10 mouse cellular contexts compared by ENCODE assay signal in the genomic region with DNA sequence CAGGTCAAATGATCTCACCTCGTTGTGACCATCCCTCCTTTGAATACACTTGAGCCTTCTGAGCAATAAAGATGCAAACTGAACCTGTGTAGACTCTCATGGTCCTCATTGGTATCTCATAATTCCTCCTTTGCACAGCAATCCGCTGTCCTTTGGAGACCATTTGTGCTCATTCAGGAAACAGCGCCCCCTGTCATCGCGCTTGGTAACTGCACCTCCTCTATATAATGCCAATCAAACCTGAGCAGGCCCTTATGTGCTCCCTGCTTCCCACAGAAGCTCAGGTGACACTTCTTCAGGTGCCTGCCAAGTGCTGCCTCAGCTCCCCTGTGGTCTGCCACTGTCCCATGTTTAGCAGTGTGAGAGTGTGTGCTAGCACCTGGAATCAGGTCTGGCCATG. TPM values are rescaled to one million over a fixed set of nuclear protein-coding genes. Genes with fewer than 3 reads are reported as not detected.
DNase-seq lines count a peak whose midpoint lies in the region; ATAC-seq lines count a peak whose summit lies in the region.
"Had no signal": no experiment of that assay in that cellular context is flagged by ENCODE, and none has a peak within 500 bp of the region (broad histone marks: within the 10 kb centered on the region; RNA-seq: fewer than 3 reads in every experiment).

No protein-coding gene starts in this region.

- DNase-seq in hindbrain, embryonic 14.5 days (ENCODE audit: low spot score) = peak; percentile 34
- DNase-seq in 3T3-L1 (ENCODE audit: low read depth, low spot score) (peak; percentile 28), ES-CJ7 (ENCODE audit: low read depth, low spot score) (peak; percentile 28)
- peak; percentile 5 for DNase-seq in retina, postnatal 7 days (ENCODE audit: low read depth, low spot score)
- DNase-seq in cerebellum, adult 11-12 months = no peak
- no peak for DNase-seq in frontal cortex, postnatal 14 days (ENCODE audit: low spot score in 2 of 2)

- 25% methylated on average over 5 of the region's 5 CpGs for WGBS in hindbrain, embryonic 14.5 days
- WGBS in hindbrain, embryonic 12.5 days = 40% methylated on average over 5 of the region's 5 CpGs

- no peak overlapping the region for H3K27ac ChIP-seq in hindbrain, embryonic 14.5 days
- H3K27ac ChIP-seq in hindbrain, embryonic 12.5 days = no peak overlapping the region

- ATAC-seq in hindbrain, embryonic 14.5 days (ENCODE audit: low FRiP score) = no peak
- no peak for ATAC-seq in hindbrain, embryonic 12.5 days (ENCODE audit: low FRiP score)
- ATAC-seq in erythroblast, adult 5-6 weeks (replicated peaks; ENCODE audit: low FRiP score, poor library complexity, severe bottlenecking) = 0 out of 2 replicates have a peak, but pooled peaks have one; percentile 37

- H3K9ac ChIP-seq in hindbrain, embryonic 14.5 days = no peak overlapping the region
- H3K9ac ChIP-seq in hindbrain, embryonic 12.5 days = no peak overlapping the region

- no peak overlapping the region for H3K4me3 ChIP-seq in hindbrain, embryonic 14.5 days (replicated peaks; ENCODE audit: low read length)
- H3K4me3 ChIP-seq in hindbrain, embryonic 12.5 days = no peak overlapping the region

- H3K9me3 ChIP-seq in hindbrain, embryonic 14.5 days (ENCODE audit: control insufficient read depth, low read length) = no peaks in the 10 kb centered on the region
- no peaks in the 10 kb centered on the region for H3K9me3 ChIP-seq in hindbrain, embryonic 12.5 days (replicated peaks)

- H3K4me1 ChIP-seq in hindbrain, embryonic 14.5 days (replicated peaks; ENCODE audit: control insufficient read depth, insufficient read depth, low read length) = no peaks in the 10 kb centered on the region
- no peaks in the 10 kb centered on the region for H3K4me1 ChIP-seq in hindbrain, embryonic 12.5 days

- no peak overlapping the region for H3K4me2 ChIP-seq in hindbrain, embryonic 14.5 days (replicated peaks)
- H3K4me2 ChIP-seq in hindbrain, embryonic 12.5 days (replicated peaks) = no peak overlapping the region

- H3K27me3 ChIP-seq in hindbrain, embryonic 14.5 days (ENCODE audit: control insufficient read depth, insufficient read depth, low read length) = no peaks in the 10 kb centered on the region
- H3K27me3 ChIP-seq in hindbrain, embryonic 12.5 days = no peaks in the 10 kb centered on the region; the same call in 1 of the 2 replicates

- H3K36me3 ChIP-seq in hindbrain, embryonic 14.5 days (replicated peaks; ENCODE audit: control insufficient read depth, insufficient read depth) = no peaks in the 10 kb centered on the region
- no peaks in the 10 kb centered on the region for H3K36me3 ChIP-seq in hindbrain, embryonic 12.5 days

RNA-seq across cellular contexts. Expression of a gene that starts 1.0 kb away (rescaled TPM):
- polyA plus RNA-seq in hindbrain, embryonic 14.5 days (2014; fragmentation: Nextera tagmentation; extraction: Ambion mirVana) = not detected in 2 replicates
- 0.31 TPM in 1 of 2 replicates, not detected in the other for polyA plus RNA-seq in hindbrain, embryonic 12.5 days (2016; fragmentation: Nextera tagmentation; extraction: Ambion mirVana)
- not detected in 2 replicates for total RNA-seq in erythroblast, adult 5-6 weeks (2015; ENCODE audit: low replicate concordance)
- not detected in 2 replicates for total RNA-seq in erythroblast, adult 5-6 weeks (2017; ENCODE audit: low replicate concordance)
- total RNA-seq: common myeloid progenitor, adult 5-6 weeks had no signal

RNA-seq across cellular contexts. Expression of a gene that starts 3.9 kb away (rescaled TPM):
- polyA plus RNA-seq in hindbrain, embryonic 14.5 days (2014; fragmentation: Nextera tagmentation; extraction: Ambion mirVana) = not detected in 2 replicates
- polyA plus RNA-seq in hindbrain, embryonic 12.5 days (2016; fragmentation: Nextera tagmentation; extraction: Ambion mirVana) = not detected in 2 replicates
- not detected in 2 replicates for total RNA-seq in erythroblast, adult 5-6 weeks (2015; ENCODE audit: low replicate concordance)
- not detected in 2 replicates for total RNA-seq in erythroblast, adult 5-6 weeks (2017; ENCODE audit: low replicate concordance)
- total RNA-seq: common myeloid progenitor, adult 5-6 weeks had no signal
- polyA plus RNA-seq: limb, embryonic 14.5 days had no signal

RNA-seq across cellular contexts. Expression of a gene that starts 11.4 kb away (rescaled TPM):
- polyA plus RNA-seq in hindbrain, embryonic 14.5 days (2014; fragmentation: Nextera tagmentation; extraction: Ambion mirVana) = not detected in 2 replicates
- not detected in 2 replicates for polyA plus RNA-seq in hindbrain, embryonic 12.5 days (2016; fragmentation: Nextera tagmentation; extraction: Ambion mirVana)
- total RNA-seq in erythroblast, adult 5-6 weeks (2015; ENCODE audit: low replicate concordance) = not detected in 2 replicates
- not detected in 2 replicates for total RNA-seq in erythroblast, adult 5-6 weeks (2017; ENCODE audit: low replicate concordance)
- total RNA-seq: common myeloid progenitor, adult 5-6 weeks had no signal
- polyA plus RNA-seq: limb, embryonic 14.5 days had no signal

RNA-seq across cellular contexts. Expression of a gene that starts 16.6 kb away (rescaled TPM):
- polyA plus RNA-seq in hindbrain, embryonic 14.5 days (2014; fragmentation: Nextera tagmentation; extraction: Ambion mirVana) = not detected in 2 replicates
- not detected in 2 replicates for polyA plus RNA-seq in hindbrain, embryonic 12.5 days (2016; fragmentation: Nextera tagmentation; extraction: Ambion mirVana)
- total RNA-seq in erythroblast, adult 5-6 weeks (2015; ENCODE audit: low replicate concordance) = not detected in 2 replicates
- total RNA-seq in erythroblast, adult 5-6 weeks (2017; ENCODE audit: low replicate concordance) = not detected in 2 replicates
- total RNA-seq: common myeloid progenitor, adult 5-6 weeks had no signal
- polyA plus RNA-seq: limb, embryonic 14.5 days had no signal

RNA-seq across cellular contexts. Expression of a gene that starts 20.2 kb away (rescaled TPM):
- not detected in 2 replicates for polyA plus RNA-seq in hindbrain, embryonic 14.5 days (2014; fragmentation: Nextera tagmentation; extraction: Ambion mirVana)
- polyA plus RNA-seq in hindbrain, embryonic 12.5 days (2016; fragmentation: Nextera tagmentation; extraction: Ambion mirVana) = not detected in 2 replicates
- total RNA-seq in erythroblast, adult 5-6 weeks (2015; ENCODE audit: low replicate concordance) = not detected in 2 replicates
- total RNA-seq in erythroblast, adult 5-6 weeks (2017; ENCODE audit: low replicate concordance) = not detected in 2 replicates
- total RNA-seq: common myeloid progenitor, adult 5-6 weeks had no signal

Comparison
In these comparisons a context has a peak if more than half of its experiments do, and no peak if none do; other contexts are left out.
1. DNase-seq: peak in hindbrain, embryonic 14.5 days (single experiment), 3T3-L1 (single experiment), ES-CJ7 (single experiment) and retina, postnatal 7 days (single experiment); none in cerebellum, adult 11-12 months (single experiment) and frontal cortex, postnatal 14 days (0 of 2).